Mouse (Mus musculus) hindbrain, embryonic 14.5 days (tissue): ENCODE data around the gene Efhc1. TPM values are rescaled to one million over a fixed set of nuclear protein-coding genes. Genes with fewer than 3 reads are reported as not detected.

ENCODE experiments used
- ATAC-seq: fragments of 200-750 bp; cut with Nextera tagmentation; 2 replicates; pipeline ENCODE4 v1.8.0; 2017; ENCODE audit warnings: moderate number of reproducible peaks, mild to moderate bottlenecking, moderate TSS enrichment, moderate library complexity; ENCODE audit not compliant: low FRiP score
- DNase-seq: peaks from one replicate; pipeline ENCODE4 v3.0.0-alpha.2; 2015; ENCODE audit warnings: low spot score
- H3K27ac ChIP-seq: fragments of 300-500 bp; sonication (generic); 2 replicates; pipeline ENCODE4 v1.5.1; 2014; ENCODE audit warnings: mild to moderate bottlenecking, moderate library complexity
- H3K27me3 ChIP-seq: fragments of 300-500 bp; sonication (generic); 2 replicates; pipeline ENCODE4 v1.6.1; 2014; ENCODE audit warnings: mild to moderate bottlenecking, low read length, mixed read lengths; ENCODE audit not compliant: control insufficient read depth, insufficient read depth
- H3K36me3 ChIP-seq: fragments of 300-500 bp; sonication (generic); replicated peaks from 2 replicates; pipeline ENCODE4 v1.6.1; 2014; ENCODE audit not compliant: control insufficient read depth, insufficient read depth
- H3K4me1 ChIP-seq: fragments of 300-500 bp; sonication (generic); replicated peaks from 2 replicates; pipeline ENCODE4 v1.6.1; 2014; ENCODE audit warnings: antibody characterized with exemption, low read length, mixed read lengths; ENCODE audit not compliant: control insufficient read depth, insufficient read depth
- H3K4me2 ChIP-seq: fragments of 300-500 bp; sonication (generic); replicated peaks from 2 replicates; pipeline ENCODE4 v1.6.1; 2014; ENCODE audit warnings: mild to moderate bottlenecking, moderate library complexity
- H3K4me3 ChIP-seq: fragments of 300-500 bp; sonication (generic); replicated peaks from 2 replicates; pipeline ENCODE4 v1.5.1; 2014; ENCODE audit warnings: mild to moderate bottlenecking, low read length
- H3K9ac ChIP-seq: fragments of 300-500 bp; sonication (generic); 2 replicates; pipeline ENCODE4 v1.6.1; 2014
- H3K9me3 ChIP-seq: fragments of 300-500 bp; sonication (generic); 2 replicates; pipeline ENCODE4 v1.6.1; 2016; ENCODE audit warnings: low read length; ENCODE audit not compliant: control insufficient read depth
- WGBS: fragments of 180-500 bp; shearing (Covaris S2); extraction: QIAGEN DNeasy Blood & Tissue Kit; methylation state at CpG from one replicate; pipeline ENCODE4 v1.1.7; 2014; 5-methylcytosine and 5-hydroxymethylcytosine counted together
- polyA plus RNA-seq: library from polyadenylated mRNA; unstranded; fragments of >200 nt; fragmentation: Nextera tagmentation; extraction: Ambion mirVana; gene quantifications from 2 replicates; pipeline ENCODE4 v1.2.1, GENCODE M21; 2014

Gene Efhc1
- polyA plus RNA-seq, 1 experiment from 2014 or later = 3.5 TPM

DNA sequence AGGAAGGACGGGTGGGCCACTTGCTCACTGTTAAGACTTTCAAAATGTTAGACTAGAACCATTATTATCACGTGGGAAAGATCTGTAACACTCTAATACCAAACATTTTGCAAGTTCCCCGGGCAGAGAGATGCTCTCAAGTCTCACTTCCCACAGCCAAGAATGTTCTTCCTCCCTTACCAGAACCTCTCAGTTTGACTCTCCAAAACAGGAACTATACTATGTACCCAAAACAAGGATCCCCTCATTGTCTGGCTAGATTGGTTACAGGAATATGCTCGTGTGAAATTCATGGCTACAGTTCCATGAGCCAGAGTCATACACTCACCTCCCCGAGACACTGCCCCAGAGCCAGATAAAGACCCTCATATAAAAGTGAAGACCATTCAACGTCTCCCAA, 84.5 kb downstream of the Efhc1 start:
- Histone ChIP-seq H3K4me2 (no peak overlapping the region), H3K27me3 (no peaks in the 10 kb centered on the region), H3K9me3 (no peaks in the 10 kb centered on the region), H3K27ac (no peak overlapping the region), H3K4me3 (no peak overlapping the region), H3K36me3 (no peaks in the 10 kb centered on the region), H3K4me1 (no peaks in the 10 kb centered on the region), H3K9ac (no peak overlapping the region)
- no peak for ATAC-seq
- no peak for DNase-seq
- WGBS = 89% methylated on average over 6 of the region's 6 CpGs

DNA sequence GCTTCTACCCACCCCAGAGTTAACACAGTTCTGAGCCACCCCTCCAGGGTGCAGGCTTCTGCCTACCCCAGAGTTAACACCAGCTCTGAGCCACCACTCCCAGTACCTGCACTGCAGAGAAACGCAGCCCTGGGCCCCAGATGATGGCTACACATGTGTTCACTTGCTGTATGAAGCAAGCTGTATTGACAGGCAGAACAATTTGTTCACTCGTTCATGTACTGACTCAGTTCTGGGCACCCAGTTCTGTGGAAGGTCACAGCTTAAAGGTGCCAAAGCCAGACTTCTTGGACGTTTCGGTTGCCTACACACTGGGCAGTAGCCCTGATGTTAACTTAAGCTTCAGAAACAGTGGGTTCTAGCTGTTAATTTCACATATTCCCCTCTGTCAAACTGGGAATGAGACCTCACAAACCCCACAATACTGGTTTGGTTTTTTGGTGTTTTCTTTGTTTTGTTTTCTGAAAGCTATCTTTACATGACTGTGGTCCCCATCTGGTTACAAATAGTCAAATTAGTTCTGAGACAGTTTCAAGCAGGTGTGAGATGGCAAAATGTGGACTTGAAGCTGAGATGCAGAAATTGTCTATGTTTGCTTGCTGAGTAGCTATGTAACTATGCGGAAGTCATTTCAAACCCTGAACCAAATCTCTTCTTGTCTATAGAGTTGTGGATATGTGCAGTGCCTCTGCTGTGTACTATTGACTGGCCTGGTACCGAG, 86.6 kb downstream of the Efhc1 start:
- ATAC-seq (no peak), DNase-seq (no peak)
- H3K36me3 ChIP-seq = no peaks in the 10 kb centered on the region
- H3K4me1 ChIP-seq = no peaks in the 10 kb centered on the region
- no peak overlapping the region for H3K4me2 ChIP-seq
- H3K4me3 ChIP-seq = no peak overlapping the region
- no peak overlapping the region for H3K27ac ChIP-seq
- no peaks in the 10 kb centered on the region for H3K27me3 ChIP-seq
- no peak overlapping the region for H3K9ac ChIP-seq
- 88% methylated on average over 6 of the region's 6 CpGs for WGBS
- H3K9me3 ChIP-seq = no peaks in the 10 kb centered on the region

DNA sequence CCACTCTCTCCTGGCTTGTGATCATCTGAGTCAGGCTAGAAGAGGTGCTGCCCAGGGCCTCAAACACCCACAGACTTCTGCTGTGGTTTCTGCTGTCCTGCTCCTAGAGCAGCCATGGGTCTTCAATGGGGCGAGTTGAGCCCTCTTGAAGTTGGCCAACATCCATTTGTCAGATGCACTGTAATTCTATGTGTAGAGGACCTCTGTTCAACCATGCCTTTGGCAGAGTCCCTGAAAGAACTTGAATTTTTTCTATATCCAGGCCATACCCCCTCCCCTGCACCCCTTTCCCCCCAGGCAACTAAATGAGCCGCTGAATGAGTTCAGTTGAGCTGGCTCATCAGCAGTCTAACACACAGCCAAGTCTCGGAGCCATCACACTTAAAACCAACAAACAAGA, 88.1 kb downstream of the Efhc1 start:
- H3K36me3 ChIP-seq = no peaks in the 10 kb centered on the region
- no peaks in the 10 kb centered on the region for H3K9me3 ChIP-seq
- DNase-seq (no peak), ATAC-seq (no peak)
- no peak overlapping the region for H3K4me2 ChIP-seq
- H3K27ac ChIP-seq = no peak overlapping the region
- H3K9ac ChIP-seq = no peak overlapping the region
- no peaks in the 10 kb centered on the region for H3K27me3 ChIP-seq
- H3K4me1 ChIP-seq = no peaks in the 10 kb centered on the region
- no peak overlapping the region for H3K4me3 ChIP-seq
- 93% methylated on average over 3 of the region's 3 CpGs for WGBS

DNA sequence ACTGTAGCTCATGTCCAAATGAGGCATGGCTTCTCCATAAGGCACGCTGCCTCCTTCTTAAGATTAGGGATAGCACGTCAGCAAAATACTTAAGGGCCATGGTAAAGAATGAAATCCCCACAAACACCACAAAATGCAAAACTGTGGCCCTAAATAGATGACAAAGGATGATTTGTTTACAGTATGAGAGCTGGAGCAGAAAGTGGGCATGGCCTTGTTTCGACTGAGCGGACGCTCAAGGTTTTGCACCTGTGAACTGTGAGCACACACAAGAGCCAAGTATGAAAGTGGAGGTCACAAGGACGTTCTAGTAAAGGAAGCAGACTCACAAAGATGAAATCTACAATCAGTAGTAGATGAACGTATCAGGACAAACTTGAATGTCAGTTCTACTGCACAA, 88.7 kb downstream of the Efhc1 start:
- Histone ChIP-seq H3K27me3 (no peaks in the 10 kb centered on the region), H3K9ac (no peak overlapping the region), H3K4me2 (no peak overlapping the region), H3K4me3 (no peak overlapping the region), H3K27ac (no peak overlapping the region), H3K36me3 (no peaks in the 10 kb centered on the region), H3K4me1 (no peaks in the 10 kb centered on the region), H3K9me3 (no peaks in the 10 kb centered on the region)
- DNase-seq (no peak), ATAC-seq (no peak)
- WGBS = 96% methylated on average over 7 of the region's 7 CpGs

Other genes starting within 250 kb of the Efhc1 start
- not detected in 2 replicates for gene Il17a, start 220.7 kb upstream of the Efhc1 start, polyA plus RNA-seq
- not detected in 2 replicates for gene Il17f, start 161.0 kb upstream of the Efhc1 start, polyA plus RNA-seq
- gene Mcm3, start 131.3 kb upstream of the Efhc1 start, polyA plus RNA-seq = 20.4 and 23.8 TPM in 2 replicates
- gene Paqr8, start 61.0 kb upstream of the Efhc1 start, polyA plus RNA-seq = 39.9 and 43.5 TPM in 2 replicates
- 2.6 and 2.8 TPM in 2 replicates for gene Tram2, start 127.6 kb downstream of the Efhc1 start, polyA plus RNA-seq